Mouse (Mus musculus): ENCODE measurements around the gene Kmt2d. TPM values are rescaled to one million over a fixed set of nuclear protein-coding genes. Genes with fewer than 3 reads are reported as not detected.

Gene Kmt2d
- polyA plus RNA-seq, 1 experiment from 2014 or later, result 16.0 TPM

DNA sequence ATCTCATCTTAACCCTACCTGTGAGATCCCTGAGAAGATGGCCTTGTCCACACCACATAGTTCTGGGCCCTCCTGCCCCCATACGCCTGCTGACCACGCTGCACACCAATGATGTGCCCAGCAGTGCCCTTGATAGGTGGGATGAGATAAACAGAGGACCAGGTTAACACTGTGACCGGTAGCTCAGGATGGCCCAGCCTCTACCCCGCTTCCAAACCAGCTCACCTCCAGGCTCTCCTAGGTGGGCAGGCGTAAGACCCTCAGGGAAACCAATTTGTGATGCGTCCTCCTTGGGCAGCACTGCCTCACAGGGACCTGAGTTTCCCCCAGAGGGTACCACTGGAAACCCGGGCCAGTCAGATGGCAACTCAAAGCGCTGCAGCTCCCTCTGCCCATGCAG, 5.2 kb downstream of the Kmt2d start:
- Histone ChIP-seq H3K4me1 (ENCODE audit: control insufficient read depth, insufficient read depth, low read length) (peaks cover 31% of the 10 kb centered on the region), H3K9ac (replicated peaks; ENCODE audit: low read length) (no peak overlapping the region), H3K27ac (replicated peaks; ENCODE audit: low read depth, low read length) (no peak overlapping the region), H3K4me3 (replicated peaks; ENCODE audit: low read depth, low read length) (no peak overlapping the region), H3K4me2 (ENCODE audit: low read length) (no peak overlapping the region), H3K9me3 (ENCODE audit: control insufficient read depth, low read length) (no peaks in the 10 kb centered on the region), H3K36me3 (ENCODE audit: control insufficient read depth, insufficient read depth, low read length) (peaks cover 59% of the 10 kb centered on the region), H3K27me3 (ENCODE audit: control insufficient read depth, insufficient read depth, low read length) (no peaks in the 10 kb centered on the region)
- WGBS, result 96% methylated on average over 8 of the region's 8 CpGs
- ATAC-seq (ENCODE audit: low FRiP score, low TSS enrichment), result no peak
- no peak for DNase-seq

DNA sequence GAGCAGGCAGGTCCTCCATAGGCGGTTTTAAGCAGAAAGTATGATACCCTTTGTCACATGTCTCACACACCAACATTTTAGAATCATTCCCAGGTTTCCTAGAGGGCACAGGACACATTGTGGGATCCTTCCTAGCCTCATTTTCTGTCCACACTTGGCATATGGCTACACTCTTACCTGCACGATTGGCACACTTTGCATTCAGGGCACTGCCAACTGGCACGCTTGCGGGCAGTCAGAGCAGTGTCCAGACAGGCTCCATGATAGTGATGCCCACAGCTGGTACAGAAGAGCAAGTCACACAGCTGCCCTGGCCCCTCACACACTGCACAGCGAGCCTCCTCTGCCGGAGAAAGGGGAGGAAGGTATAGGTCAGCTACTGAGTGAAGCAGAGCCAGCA, 6.1 kb downstream of the Kmt2d start:
- Histone ChIP-seq H3K9ac (replicated peaks; ENCODE audit: low read length) (no peak overlapping the region), H3K9me3 (ENCODE audit: control insufficient read depth, low read length) (no peaks in the 10 kb centered on the region), H3K4me2 (ENCODE audit: low read length) (no peak overlapping the region), H3K27me3 (ENCODE audit: control insufficient read depth, insufficient read depth, low read length) (no peaks in the 10 kb centered on the region), H3K4me3 (replicated peaks; ENCODE audit: low read depth, low read length) (no peak overlapping the region), H3K36me3 (ENCODE audit: control insufficient read depth, insufficient read depth, low read length) (peaks cover 67% of the 10 kb centered on the region), H3K27ac (replicated peaks; ENCODE audit: low read depth, low read length) (no peak overlapping the region), H3K4me1 (ENCODE audit: control insufficient read depth, insufficient read depth, low read length) (peaks cover 28% of the 10 kb centered on the region)
- ATAC-seq (ENCODE audit: low FRiP score, low TSS enrichment) (no peak), DNase-seq (no peak)
- WGBS, result 97% methylated on average over 6 of the region's 6 CpGs

- Histone ChIP-seq H3K27me3 (ENCODE audit: control insufficient read depth, insufficient read depth, low read length) (no peaks in the 10 kb centered on the region), H3K4me1 (ENCODE audit: control insufficient read depth, insufficient read depth, low read length) (peaks cover 14% of the 10 kb centered on the region), H3K9ac (replicated peaks; ENCODE audit: low read length) (no peak overlapping the region), H3K4me3 (replicated peaks; ENCODE audit: low read depth, low read length) (no peak overlapping the region), H3K9me3 (ENCODE audit: control insufficient read depth, low read length) (no peaks in the 10 kb centered on the region), H3K36me3 (ENCODE audit: control insufficient read depth, insufficient read depth, low read length) (peaks cover 81% of the 10 kb centered on the region), H3K27ac (replicated peaks; ENCODE audit: low read depth, low read length) (no peak overlapping the region), H3K4me2 (ENCODE audit: low read length) (no peak overlapping the region)
- DNase-seq (no peak), ATAC-seq (ENCODE audit: low FRiP score, low TSS enrichment) (no peak)
- 92% methylated on average over 12 of the region's 12 CpGs for WGBS
Observed at GRCm38 (mm10) chr15:98863451-98863958, 7.5 kb downstream of the Kmt2d start.

DNA sequence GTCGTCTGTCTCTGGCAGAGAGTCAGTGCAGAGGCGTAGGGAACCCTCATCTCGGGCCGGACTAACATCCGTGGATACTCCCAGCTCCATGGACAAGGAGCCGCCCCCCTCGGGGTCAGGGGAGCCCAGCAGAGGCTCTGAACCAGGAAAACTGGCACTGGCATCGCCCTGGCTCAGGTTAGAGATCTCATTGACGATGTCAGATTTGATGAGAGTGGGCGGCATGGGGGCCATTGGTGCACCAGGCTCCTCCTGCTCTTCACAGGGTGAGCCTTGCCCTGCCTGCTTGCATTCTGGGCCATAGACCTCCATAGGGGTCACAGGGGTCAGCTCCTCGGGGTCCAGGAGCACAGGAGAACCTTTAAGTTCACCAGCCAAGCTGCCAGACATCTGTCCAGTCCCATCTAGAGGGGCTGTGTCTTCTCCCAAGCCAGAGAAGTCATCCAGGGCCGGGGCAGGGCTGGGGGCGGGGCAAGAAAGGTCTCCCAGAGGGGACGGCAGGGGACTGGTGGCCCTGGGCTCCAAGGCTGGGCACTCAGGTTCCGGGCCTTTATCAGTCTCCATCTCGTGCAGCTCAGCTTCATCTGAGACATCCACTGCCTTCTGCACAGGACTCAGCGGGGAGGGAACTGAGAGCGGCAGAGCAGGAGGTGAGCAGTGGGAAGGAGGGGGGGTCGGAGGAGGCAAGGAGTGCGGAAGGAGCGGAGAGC, 9.1 kb downstream of the Kmt2d start:
- Histone ChIP-seq H3K27ac (replicated peaks; ENCODE audit: low read depth, low read length) (no peak overlapping the region), H3K9ac (replicated peaks; ENCODE audit: low read length) (no peak overlapping the region), H3K36me3 (ENCODE audit: control insufficient read depth, insufficient read depth, low read length) (peaks cover 98% of the 10 kb centered on the region), H3K9me3 (ENCODE audit: control insufficient read depth, low read length) (no peaks in the 10 kb centered on the region), H3K4me1 (ENCODE audit: control insufficient read depth, insufficient read depth, low read length) (no peaks in the 10 kb centered on the region), H3K27me3 (ENCODE audit: control insufficient read depth, insufficient read depth, low read length) (no peaks in the 10 kb centered on the region), H3K4me2 (ENCODE audit: low read length) (no peak overlapping the region), H3K4me3 (replicated peaks; ENCODE audit: low read depth, low read length) (no peak overlapping the region)
- DNase-seq, result no peak
- no peak for ATAC-seq (ENCODE audit: low FRiP score, low TSS enrichment)
- WGBS, result 88% methylated on average over 21 of the region's 21 CpGs

- WGBS, result 96% methylated on average over 18 of the region's 18 CpGs
- ATAC-seq (ENCODE audit: low FRiP score, low TSS enrichment) (no peak), DNase-seq (no peak)
- no peaks in the 10 kb centered on the region for H3K4me1 ChIP-seq (ENCODE audit: control insufficient read depth, insufficient read depth, low read length)
- no peaks in the 10 kb centered on the region for H3K27me3 ChIP-seq (ENCODE audit: control insufficient read depth, insufficient read depth, low read length)
- no peak overlapping the region for H3K4me2 ChIP-seq (ENCODE audit: low read length)
- H3K36me3 ChIP-seq (ENCODE audit: control insufficient read depth, insufficient read depth, low read length), result peaks cover 100% of the 10 kb centered on the region
- no peak overlapping the region for H3K9ac ChIP-seq (replicated peaks; ENCODE audit: low read length)
- H3K27ac ChIP-seq (replicated peaks; ENCODE audit: low read depth, low read length), result no peak overlapping the region
- no peaks in the 10 kb centered on the region for H3K9me3 ChIP-seq (ENCODE audit: control insufficient read depth, low read length)
- H3K4me3 ChIP-seq (replicated peaks; ENCODE audit: low read depth, low read length), result no peak overlapping the region
Observed at GRCm38 (mm10) chr15:98860921-98861320, 10.1 kb downstream of the Kmt2d start.

DNA sequence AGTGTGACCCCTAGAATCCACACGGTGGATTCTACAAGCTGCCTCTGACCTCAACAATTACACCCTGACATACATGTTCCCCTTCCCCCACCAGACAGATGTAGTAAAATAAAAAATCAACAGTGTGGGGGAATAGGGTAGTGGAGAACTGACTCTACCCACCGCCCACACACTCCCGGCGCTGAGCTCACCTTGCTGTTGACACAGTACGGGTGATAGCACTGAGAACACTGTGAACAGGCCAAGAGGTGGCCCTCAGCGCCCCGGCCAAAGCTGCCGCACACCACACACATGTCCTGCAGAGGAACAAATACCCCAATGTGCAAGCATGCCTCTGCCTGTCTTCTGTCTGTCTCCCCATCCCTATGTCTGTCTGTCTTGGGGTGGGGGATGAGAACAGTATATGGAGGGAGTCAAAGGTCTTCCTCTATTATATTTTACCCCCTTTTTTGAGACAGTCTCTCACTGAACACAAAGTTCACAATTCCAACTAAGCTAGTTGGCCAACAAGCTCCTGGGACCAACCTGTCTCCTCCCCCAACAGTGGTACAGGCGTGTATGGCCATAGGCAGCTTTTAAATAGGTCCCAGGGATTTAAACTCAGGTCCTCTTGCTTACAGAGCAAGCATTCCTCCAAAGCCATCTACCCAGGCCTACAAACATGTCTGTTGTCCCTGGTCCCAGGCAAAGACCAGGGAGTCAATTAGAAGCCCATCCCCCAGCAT, 11.5 kb downstream of the Kmt2d start:
- DNase-seq (no peak), ATAC-seq (ENCODE audit: low FRiP score, low TSS enrichment) (no peak)
- 87% methylated on average over 9 of the region's 9 CpGs for WGBS
- Histone ChIP-seq H3K9me3 (ENCODE audit: control insufficient read depth, low read length) (no peaks in the 10 kb centered on the region), H3K27me3 (ENCODE audit: control insufficient read depth, insufficient read depth, low read length) (no peaks in the 10 kb centered on the region), H3K4me2 (ENCODE audit: low read length) (no peak overlapping the region), H3K27ac (replicated peaks; ENCODE audit: low read depth, low read length) (no peak overlapping the region), H3K36me3 (ENCODE audit: control insufficient read depth, insufficient read depth, low read length) (peaks cover 100% of the 10 kb centered on the region), H3K4me3 (replicated peaks; ENCODE audit: low read depth, low read length) (no peak overlapping the region), H3K4me1 (ENCODE audit: control insufficient read depth, insufficient read depth, low read length) (no peaks in the 10 kb centered on the region), H3K9ac (replicated peaks; ENCODE audit: low read length) (no peak overlapping the region)

- Histone ChIP-seq H3K4me3 (replicated peaks; ENCODE audit: low read depth, low read length) (no peak overlapping the region), H3K27ac (replicated peaks; ENCODE audit: low read depth, low read length) (no peak overlapping the region), H3K4me1 (ENCODE audit: control insufficient read depth, insufficient read depth, low read length) (no peaks in the 10 kb centered on the region), H3K9me3 (ENCODE audit: control insufficient read depth, low read length) (no peaks in the 10 kb centered on the region), H3K9ac (replicated peaks; ENCODE audit: low read length) (no peak overlapping the region), H3K27me3 (ENCODE audit: control insufficient read depth, insufficient read depth, low read length) (no peaks in the 10 kb centered on the region), H3K4me2 (ENCODE audit: low read length) (no peak overlapping the region), H3K36me3 (ENCODE audit: control insufficient read depth, insufficient read depth, low read length) (peaks cover 100% of the 10 kb centered on the region)
- 97% methylated on average over 16 of the region's 16 CpGs for WGBS
- DNase-seq (no peak), ATAC-seq (ENCODE audit: low FRiP score, low TSS enrichment) (no peak)
Observed at GRCm38 (mm10) chr15:98854214-98854613, 16.8 kb downstream of the Kmt2d start.

DNA sequence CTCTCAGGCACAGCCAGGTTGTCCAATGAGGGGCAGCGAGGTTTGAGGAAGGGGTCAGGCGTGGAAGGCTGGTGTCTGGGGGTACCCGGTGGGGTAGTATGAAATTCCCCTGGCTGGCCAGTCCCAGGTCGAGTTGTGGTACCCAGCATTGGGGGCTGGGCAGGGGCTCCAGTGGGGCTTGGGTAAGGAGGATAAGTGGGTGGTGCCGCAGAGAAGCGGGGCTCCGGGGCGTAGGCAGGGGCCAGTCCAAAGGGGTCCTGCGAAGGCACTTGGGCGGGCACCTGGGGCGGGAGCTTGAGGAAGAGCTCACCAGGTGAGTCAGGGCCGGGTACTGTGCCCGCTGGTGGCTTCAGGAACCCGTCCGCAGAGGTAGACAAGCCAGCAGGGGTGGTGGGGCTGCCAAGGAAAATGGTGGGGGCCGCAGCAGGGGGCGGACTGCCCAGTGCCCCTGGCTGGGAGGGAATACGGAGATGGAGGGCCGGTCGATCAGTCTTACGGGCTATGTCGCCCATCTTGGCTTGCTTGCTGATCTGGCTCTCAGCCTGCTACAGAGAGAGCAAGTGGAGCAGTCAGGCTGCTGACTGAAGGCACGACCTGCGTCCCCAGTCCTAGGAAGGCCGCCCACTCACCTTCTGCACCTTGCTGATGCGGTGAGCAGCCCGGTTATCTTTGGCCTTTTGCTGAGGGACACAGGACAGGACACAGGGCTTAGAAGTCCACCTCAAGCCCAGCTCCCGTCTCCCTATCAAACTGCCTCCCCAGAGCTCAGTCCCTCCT, 17.7 kb downstream of the Kmt2d start:
- 94% methylated on average over 28 of the region's 28 CpGs for WGBS

More for the DNA sequence above, 17.7 kb downstream of the Kmt2d start:
- Histone ChIP-seq H3K36me3 (ENCODE audit: control insufficient read depth, insufficient read depth, low read length) (peaks cover 100% of the 10 kb centered on the region), H3K9me3 (ENCODE audit: control insufficient read depth, low read length) (no peaks in the 10 kb centered on the region), H3K4me1 (ENCODE audit: control insufficient read depth, insufficient read depth, low read length) (no peaks in the 10 kb centered on the region), H3K4me3 (replicated peaks; ENCODE audit: low read depth, low read length) (no peak overlapping the region), H3K9ac (replicated peaks; ENCODE audit: low read length) (no peak overlapping the region), H3K4me2 (ENCODE audit: low read length) (no peak overlapping the region), H3K27ac (replicated peaks; ENCODE audit: low read depth, low read length) (no peak overlapping the region), H3K27me3 (ENCODE audit: control insufficient read depth, insufficient read depth, low read length) (no peaks in the 10 kb centered on the region)
- ATAC-seq (ENCODE audit: low FRiP score, low TSS enrichment) (no peak), DNase-seq (no peak)

Measured in midbrain, embryonic 14.5 days (tissue).